Mouse (Mus musculus) liver, embryonic 14.5 days (tissue): ENCODE measurements around the gene Atrnl1. TPM values are rescaled to one million over a fixed set of nuclear protein-coding genes. Genes with fewer than 3 reads are reported as not detected.

Experiments used
- ATAC-seq: fragments of 200-750 bp; cut with Nextera tagmentation; 2 replicates; pipeline ENCODE4 v1.8.0; 2017; ENCODE audit warnings: moderate number of reproducible peaks, mild to moderate bottlenecking, moderate library complexity; ENCODE audit not compliant: insufficient read depth
- DNase-seq, 3 experiments: peaks; one replicate each; pipeline ENCODE4 v3.0.0-alpha.2; 2012 to 2013; ENCODE audit warnings: low read depth in 3 of 3, low spot score in 3 of 3
- H3K27ac ChIP-seq: fragments of 300-500 bp; sonication (generic); 2 replicates; pipeline ENCODE4 v1.5.1; 2014; ENCODE audit warnings: moderate library complexity, mild to moderate bottlenecking, control low read depth, inconsistent platforms
- H3K27me3 ChIP-seq: fragments of 300-500 bp; sonication (generic); 2 replicates; pipeline ENCODE4 v1.6.1; 2014; ENCODE audit warnings: mild to moderate bottlenecking, low read length, moderate library complexity; ENCODE audit not compliant: control insufficient read depth, insufficient read depth
- H3K36me3 ChIP-seq: fragments of 300-500 bp; sonication (generic); replicated peaks from 2 replicates; pipeline ENCODE4 v1.6.1; 2014; ENCODE audit warnings: low read depth; ENCODE audit not compliant: control insufficient read depth, insufficient read depth
- H3K4me1 ChIP-seq, 2 experiments: fragments of 200-500 bp in 1 of 2; fragments of 300-500 bp in 1 of 2; sonication (generic) in 1 of 2; replicated peaks; 2 replicates each; pipeline ENCODE4 v1.6.1; 2012 to 2014; ENCODE audit warnings: antibody characterized with exemption in 1 of 2, inconsistent platforms in 1 of 2, low read length in 1 of 2; ENCODE audit not compliant: control insufficient read depth in 2 of 2, insufficient read depth in 2 of 2
- H3K4me2 ChIP-seq: fragments of 300-500 bp; sonication (generic); 2 replicates; pipeline ENCODE4 v1.6.1; 2014; ENCODE audit warnings: low read depth, mild to moderate bottlenecking, control low read depth, moderate library complexity
- H3K4me3 ChIP-seq, 2 experiments: fragments of 200-500 bp in 1 of 2; fragments of 300-500 bp in 1 of 2; sonication (generic) in 1 of 2; 2 replicates each; pipeline ENCODE4 v1.5.1; 2012 to 2014; ENCODE audit warnings: low read depth in 2 of 2, low read length in 2 of 2, mild to moderate bottlenecking in 2 of 2, control low read depth in 1 of 2, inconsistent platforms in 1 of 2, moderate library complexity in 1 of 2; ENCODE audit not compliant: insufficient read depth in 1 of 2
- H3K9ac ChIP-seq: fragments of 300-500 bp; sonication (generic); replicated peaks from 2 replicates; pipeline ENCODE4 v1.6.1; 2014; ENCODE audit warnings: mild to moderate bottlenecking, control low read depth, moderate library complexity
- H3K9me3 ChIP-seq: fragments of 300-500 bp; sonication (generic); 2 replicates; pipeline ENCODE4 v1.6.1; 2016; ENCODE audit warnings: low read length, mixed read lengths; ENCODE audit not compliant: control insufficient read depth
- CTCF ChIP-seq: IDR thresholded peaks from 2 replicates; pipeline ENCODE4 v1.5.1; 2016; ENCODE audit warnings: antibody characterized with exemption, low read depth, control low read depth
- EP300 ChIP-seq: IDR thresholded peaks from 2 replicates; pipeline ENCODE4 v1.6.1; 2016; ENCODE audit warnings: antibody characterized with exemption, low read depth
- WGBS: fragments of 180-500 bp; shearing (Covaris S2); extraction: QIAGEN DNeasy Blood & Tissue Kit; methylation state at CpG from one replicate; pipeline ENCODE4 v1.1.7; 2014; ENCODE audit not compliant: insufficient replicate concordance; 5-methylcytosine and 5-hydroxymethylcytosine counted together
- polyA plus RNA-seq, 2 experiments: library from polyadenylated mRNA; depleted of rRNA in 1 of 2; stranded (reverse) in 1 of 2; unstranded in 1 of 2; fragments of >200 nt; fragmentation: Nextera tagmentation in 1 of 2; extraction: Ambion mirVana in 1 of 2; gene quantifications; 2 replicates each; pipeline versions ENCODE4 v1.2.1 to v1.2.3; 2012 to 2014

Atrnl1 gene
- polyA plus RNA-seq, 2 experiments = 0.46 to 1.3 TPM

DNA sequence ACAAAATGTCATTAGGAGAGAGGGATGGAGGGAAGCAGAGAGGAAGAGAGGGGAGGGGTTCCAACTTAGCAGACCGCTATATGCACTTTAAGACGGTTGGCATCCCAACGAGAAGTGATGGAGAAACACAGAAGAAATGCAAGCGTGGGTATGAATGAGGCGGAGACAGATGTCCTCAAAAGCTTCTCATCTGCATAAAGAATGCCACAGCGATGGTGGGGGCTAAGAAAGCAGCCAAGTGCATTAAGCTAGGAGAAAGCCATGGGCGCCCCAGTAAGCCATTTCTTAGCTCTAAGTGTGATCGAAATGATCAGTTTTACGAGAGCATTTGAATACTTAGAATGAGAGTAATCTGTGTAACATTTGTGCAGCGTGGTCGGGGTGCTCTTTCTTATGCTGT is 157.8 kb downstream of the Atrnl1 start:
- 78% methylated on average over 11 of the region's 11 CpGs for WGBS
- H3K27ac ChIP-seq = no peak overlapping the region

DNA sequence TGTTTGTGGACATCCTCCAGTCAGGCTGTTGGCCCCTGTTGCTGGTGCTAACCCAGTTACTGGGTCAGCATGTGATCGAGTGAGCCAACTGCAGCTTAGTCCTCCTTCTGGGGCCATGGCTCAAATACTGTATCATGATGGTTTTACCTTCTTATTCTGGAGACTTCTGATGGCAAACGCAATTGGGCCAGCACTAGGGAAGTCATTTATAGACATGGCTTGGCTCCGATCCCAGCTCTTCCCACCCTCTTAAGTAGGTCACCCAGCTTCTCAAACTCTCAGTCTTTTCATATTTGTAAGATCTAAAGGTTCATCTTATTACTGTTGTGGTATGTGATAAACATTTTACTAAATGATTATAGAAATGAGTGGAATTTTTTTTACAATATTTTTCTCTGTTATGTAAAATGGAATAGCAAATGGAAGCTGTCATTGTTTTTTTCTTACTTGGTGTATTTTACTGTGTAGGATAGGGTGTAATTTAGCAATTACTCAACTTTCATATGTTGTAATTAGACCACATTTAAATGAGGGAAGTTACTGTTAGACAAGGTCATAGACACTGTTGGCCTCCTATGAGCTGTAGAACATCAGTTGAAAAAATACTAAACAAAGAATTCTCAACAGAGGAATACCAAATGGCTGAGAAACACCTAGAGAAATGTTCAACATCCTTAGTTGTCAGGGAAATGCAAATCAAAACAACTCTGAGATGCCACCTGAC is 171.7 kb downstream of the Atrnl1 start:
- Histone ChIP-seq H3K4me2 (no peak overlapping the region), H3K9me3 (no peaks in the 10 kb centered on the region), H3K4me3 (no peak overlapping the region), H3K27ac (no peak overlapping the region), H3K27me3 (no peaks in the 10 kb centered on the region), H3K9ac (no peak overlapping the region), H3K4me1 (no peaks in the 10 kb centered on the region), H3K36me3 (no peaks in the 10 kb centered on the region)
- ATAC-seq (no peak), DNase-seq (no peak)
- TF ChIP-seq CTCF (no peak), EP300 (no peak)
- 68% methylated on average over 3 of the region's 3 CpGs for WGBS

More for the DNA sequence above, 157.8 kb downstream of the Atrnl1 start:
- Histone ChIP-seq H3K9ac (no peak overlapping the region), H3K4me3 (no peak overlapping the region), H3K4me2 (no peak overlapping the region), H3K4me1 (no peaks in the 10 kb centered on the region), H3K27me3 (no peaks in the 10 kb centered on the region), H3K36me3 (no peaks in the 10 kb centered on the region), H3K9me3 (no peaks in the 10 kb centered on the region)
- ATAC-seq (no peak), DNase-seq (no peak)
- no peak for TF ChIP-seq CTCF
- no peak for TF ChIP-seq EP300

DNA sequence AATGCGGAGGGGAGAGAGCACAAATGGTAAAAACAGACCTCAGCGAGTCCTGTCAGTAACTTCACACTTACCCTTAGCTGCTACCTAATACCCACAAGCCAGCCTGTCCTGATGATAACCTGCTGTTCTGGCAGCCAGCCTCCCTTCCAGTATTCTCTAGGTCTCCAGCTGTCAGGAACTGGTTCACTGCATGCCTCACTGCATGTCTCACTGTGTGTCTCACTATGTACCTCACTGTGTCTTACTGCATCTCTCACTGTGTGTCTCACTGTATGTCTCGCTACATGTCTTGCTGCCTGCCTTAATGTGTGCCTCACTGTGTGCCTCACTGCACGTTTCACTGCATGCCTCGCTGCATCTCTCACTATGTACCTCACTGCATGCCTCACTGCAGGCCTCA is 175.9 kb downstream of the Atrnl1 start:
- H3K4me1 ChIP-seq = no peaks in the 10 kb centered on the region
- no peaks in the 10 kb centered on the region for H3K36me3 ChIP-seq
- H3K9ac ChIP-seq = no peak overlapping the region
- no peak overlapping the region for H3K4me2 ChIP-seq
- WGBS = 66% methylated on average over 5 of the region's 5 CpGs
- ATAC-seq (no peak), DNase-seq (no peak)
- no peaks in the 10 kb centered on the region for H3K9me3 ChIP-seq
- no peaks in the 10 kb centered on the region for H3K27me3 ChIP-seq
- no peak overlapping the region for H3K27ac ChIP-seq
- TF ChIP-seq EP300 = no peak
- no peak for TF ChIP-seq CTCF
- no peak overlapping the region for H3K4me3 ChIP-seq

DNA sequence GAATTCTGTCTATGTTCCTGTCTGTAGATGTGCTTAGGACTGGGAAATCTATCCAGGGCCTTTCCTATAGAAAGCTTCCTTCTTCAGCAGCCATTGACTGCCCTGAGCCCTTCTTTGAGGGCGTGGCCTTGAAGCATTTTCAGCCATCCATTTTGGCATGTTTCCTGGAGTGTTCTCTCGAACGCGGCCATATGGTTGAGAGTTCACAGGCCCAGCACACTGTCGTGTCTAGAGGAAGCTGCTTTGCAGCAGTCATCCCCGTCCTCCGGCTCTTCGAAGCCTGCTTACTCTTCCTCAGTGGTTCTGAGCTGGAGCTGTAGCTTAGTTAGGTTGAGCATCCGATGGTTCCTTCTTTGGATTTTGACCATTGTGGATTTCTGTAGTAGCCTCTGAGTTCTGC is 191.4 kb downstream of the Atrnl1 start:
- TF ChIP-seq EP300 (no peak), CTCF (no peak)
- Histone ChIP-seq H3K4me3 (no peak overlapping the region), H3K36me3 (no peaks in the 10 kb centered on the region), H3K27ac (no peak overlapping the region), H3K4me1 (no peaks in the 10 kb centered on the region), H3K4me2 (no peak overlapping the region), H3K27me3 (no peaks in the 10 kb centered on the region), H3K9ac (no peak overlapping the region), H3K9me3 (no peaks in the 10 kb centered on the region)
- ATAC-seq (no peak), DNase-seq (no peak)
- 72% methylated on average over 9 of the region's 9 CpGs for WGBS

DNA sequence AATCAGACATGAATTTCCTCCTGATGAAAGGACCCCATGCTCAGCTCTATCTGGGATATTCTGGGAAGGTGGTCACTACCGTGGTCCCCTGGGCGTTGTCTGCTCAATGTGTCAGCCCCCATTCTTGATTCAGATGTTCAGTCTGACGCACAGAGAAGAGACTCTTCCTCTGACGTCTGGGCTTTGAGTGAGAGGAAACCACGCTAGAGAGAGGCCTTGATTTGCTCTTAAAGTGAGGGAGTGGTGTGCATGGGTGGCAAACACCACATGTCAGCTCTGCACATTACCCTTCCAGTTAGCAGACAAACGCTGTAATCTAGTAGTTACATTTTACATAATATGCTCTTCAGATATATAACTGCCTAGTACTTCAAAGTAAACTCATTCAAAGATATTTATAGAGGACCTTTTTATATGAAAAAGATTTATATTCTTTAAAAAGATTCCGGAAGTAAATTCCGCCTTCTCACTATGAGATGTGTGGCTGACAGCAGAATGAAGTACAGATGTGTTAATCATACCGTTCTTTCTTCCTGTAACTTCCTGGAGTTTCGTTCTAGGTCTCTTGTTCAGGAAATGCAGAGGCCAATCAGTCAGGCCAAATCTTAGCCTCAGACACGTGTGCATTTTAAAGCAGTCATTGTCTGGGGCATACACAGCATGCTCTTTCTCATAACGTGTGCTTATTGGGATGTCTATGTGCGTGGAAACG is 192.1 kb downstream of the Atrnl1 start:
- H3K4me1 ChIP-seq = no peaks in the 10 kb centered on the region
- H3K9me3 ChIP-seq = no peaks in the 10 kb centered on the region
- no peaks in the 10 kb centered on the region for H3K27me3 ChIP-seq
- no peak for DNase-seq
- no peak overlapping the region for H3K9ac ChIP-seq
- TF ChIP-seq CTCF = no peak
- no peak for TF ChIP-seq EP300
- WGBS = 46% methylated on average over 14 of the region's 14 CpGs
- no peaks in the 10 kb centered on the region for H3K36me3 ChIP-seq
- no peak overlapping the region for H3K4me2 ChIP-seq
- ATAC-seq = no peak
- no peak overlapping the region for H3K4me3 ChIP-seq
- H3K27ac ChIP-seq = no peak overlapping the region
